Comparison of ENCODE assay signal across 11 mouse cellular contexts in genomic region chr1:160370552-160370951, GRCm38 (mm10).
A peak's percentile ranks its signal among the peaks of the same experiment; 100 is the strongest.
DNase-seq lines count a peak whose midpoint lies in the region; ATAC-seq and TF ChIP-seq lines count a peak whose summit lies in the region.
"Had no signal": no experiment of that assay in that cellular context is flagged by ENCODE, and none has a peak within 500 bp of the region (broad histone marks: within the 10 kb centered on the region; RNA-seq: fewer than 3 reads in every experiment).

No protein-coding gene starts in this region.

- H3K9ac ChIP-seq in hindbrain, embryonic 16.5 days (ENCODE audit: low read depth, low read length), result no peak overlapping the region
- H3K9ac ChIP-seq in hindbrain, embryonic 12.5 days, result no peak overlapping the region
- no peak overlapping the region for H3K9ac ChIP-seq in stomach, embryonic 14.5 days (replicated peaks; ENCODE audit: low read depth, low read length)
- no peak overlapping the region for H3K9ac ChIP-seq in stomach, postnatal 0 days (ENCODE audit: low read length)
- no peak overlapping the region for H3K9ac ChIP-seq in liver, embryonic 12.5 days
- H3K9ac ChIP-seq: liver, embryonic 14.5 days had no signal

- no peaks in the 10 kb centered on the region for H3K36me3 ChIP-seq in hindbrain, embryonic 16.5 days (ENCODE audit: control insufficient read depth, insufficient read depth, low read length)
- H3K36me3 ChIP-seq in hindbrain, embryonic 12.5 days, result no peaks in the 10 kb centered on the region
- no peaks in the 10 kb centered on the region for H3K36me3 ChIP-seq in stomach, embryonic 14.5 days (ENCODE audit: control insufficient read depth, insufficient read depth, low read length)
- H3K36me3 ChIP-seq in stomach, postnatal 0 days (ENCODE audit: control insufficient read depth, insufficient read depth, low read length), result no peaks in the 10 kb centered on the region
- H3K36me3 ChIP-seq in liver, embryonic 12.5 days, result no peaks in the 10 kb centered on the region

- H3K4me2 ChIP-seq in hindbrain, embryonic 16.5 days (ENCODE audit: low read length), result no peak overlapping the region
- H3K4me2 ChIP-seq in hindbrain, embryonic 12.5 days (replicated peaks), result no peak overlapping the region
- H3K4me2 ChIP-seq in stomach, embryonic 14.5 days (replicated peaks; ENCODE audit: low read depth, low read length), result no peak overlapping the region
- no peak overlapping the region for H3K4me2 ChIP-seq in stomach, postnatal 0 days (replicated peaks; ENCODE audit: low read depth)
- no peak overlapping the region for H3K4me2 ChIP-seq in liver, embryonic 12.5 days

- H3K27ac ChIP-seq in hindbrain, embryonic 16.5 days (ENCODE audit: low read depth, low read length), result no peak overlapping the region
- H3K27ac ChIP-seq in hindbrain, embryonic 12.5 days, result no peak overlapping the region
- no peak overlapping the region for H3K27ac ChIP-seq in stomach, embryonic 14.5 days (ENCODE audit: low read length)
- H3K27ac ChIP-seq in stomach, postnatal 0 days (replicated peaks), result no peak overlapping the region
- H3K27ac ChIP-seq in liver, embryonic 12.5 days, result no peak overlapping the region
- H3K27ac ChIP-seq: liver, embryonic 14.5 days had no signal

- no peak for TF ChIP-seq CTCF in stomach, postnatal 0 days (IDR thresholded peaks at IDR 0.05; ENCODE audit: low read depth)

- no peaks in the 10 kb centered on the region for H3K27me3 ChIP-seq in hindbrain, embryonic 16.5 days (replicated peaks; ENCODE audit: control insufficient read depth, insufficient read depth, low read length)
- no peaks in the 10 kb centered on the region for H3K27me3 ChIP-seq in hindbrain, embryonic 12.5 days
- H3K27me3 ChIP-seq in stomach, embryonic 14.5 days (ENCODE audit: control insufficient read depth, insufficient read depth, low read length), result no peaks in the 10 kb centered on the region
- H3K27me3 ChIP-seq in stomach, postnatal 0 days (ENCODE audit: control insufficient read depth, insufficient read depth, low read length), result no peaks in the 10 kb centered on the region
- H3K27me3 ChIP-seq in liver, embryonic 12.5 days (replicated peaks), result no peaks in the 10 kb centered on the region

- no peaks in the 10 kb centered on the region for H3K4me1 ChIP-seq in hindbrain, embryonic 16.5 days (ENCODE audit: control insufficient read depth, insufficient read depth, low read depth, low read length)
- H3K4me1 ChIP-seq in hindbrain, embryonic 12.5 days, result no peaks in the 10 kb centered on the region
- H3K4me1 ChIP-seq in stomach, embryonic 14.5 days (ENCODE audit: control insufficient read depth, insufficient read depth, low read length), result no peaks in the 10 kb centered on the region
- no peaks in the 10 kb centered on the region for H3K4me1 ChIP-seq in stomach, postnatal 0 days (replicated peaks; ENCODE audit: control insufficient read depth, insufficient read depth)
- H3K4me1 ChIP-seq in liver, embryonic 12.5 days, result no peaks in the 10 kb centered on the region

- 48% methylated on average over 1 of the region's 1 CpGs for WGBS in hindbrain, embryonic 16.5 days
- WGBS in hindbrain, embryonic 12.5 days, result 63% methylated on average over 1 of the region's 1 CpGs
- 35% methylated on average over 1 of the region's 1 CpGs for WGBS in stomach, embryonic 14.5 days
- WGBS in stomach, postnatal 0 days, result 20% methylated on average over 1 of the region's 1 CpGs
- 60% methylated on average over 1 of the region's 1 CpGs for WGBS in liver, embryonic 12.5 days (ENCODE audit: insufficient replicate concordance)

- peak; percentile 69 for ATAC-seq in hindbrain, embryonic 16.5 days
- no peak for ATAC-seq in hindbrain, embryonic 12.5 days (ENCODE audit: low FRiP score)
- ATAC-seq in stomach, embryonic 14.5 days (ENCODE audit: insufficient number of reproducible peaks, insufficient read depth, low FRiP score, low read depth), result peak; percentile 71; the same call in 1 of the 2 replicates
- ATAC-seq in stomach, postnatal 0 days (ENCODE audit: low FRiP score, low TSS enrichment), result no peak
- no peak for ATAC-seq in liver, embryonic 12.5 days

- no peaks in the 10 kb centered on the region for H3K9me3 ChIP-seq in hindbrain, embryonic 16.5 days (ENCODE audit: control insufficient read depth, low read length)
- H3K9me3 ChIP-seq in hindbrain, embryonic 12.5 days (replicated peaks), result no peaks in the 10 kb centered on the region
- H3K9me3 ChIP-seq in stomach, embryonic 14.5 days (ENCODE audit: control insufficient read depth, low read depth, low read length), result no peaks in the 10 kb centered on the region
- H3K9me3 ChIP-seq in stomach, postnatal 0 days (ENCODE audit: control insufficient read depth, low read length), result no peaks in the 10 kb centered on the region
- no peaks in the 10 kb centered on the region for H3K9me3 ChIP-seq in liver, embryonic 12.5 days (replicated peaks)

- TF ChIP-seq EP300 in stomach, postnatal 0 days (optimal IDR thresholded peaks at IDR 0.05), result no peak

- no peak for DNase-seq in stomach, postnatal 0 days (ENCODE audit: low spot score)
- peak; percentile 57 for DNase-seq in heart, postnatal 4 days
- no peak for DNase-seq in adrenal gland, adult 18-20 months (ENCODE audit: low spot score in 2 of 2)
- no peak for DNase-seq in yolk sac, embryonic 10.5 days (ENCODE audit: low spot score)
- DNase-seq: cerebellum, adult 11 months; kidney, postnatal 4 days had no signal

- no peak overlapping the region for H3K4me3 ChIP-seq in hindbrain, embryonic 16.5 days (ENCODE audit: low read length)
- no peak overlapping the region for H3K4me3 ChIP-seq in hindbrain, embryonic 12.5 days
- no peak overlapping the region for H3K4me3 ChIP-seq in stomach, embryonic 14.5 days (ENCODE audit: low read depth, low read length)
- H3K4me3 ChIP-seq in stomach, postnatal 0 days (ENCODE audit: low read depth, low read length), result no peak overlapping the region
- no peak overlapping the region for H3K4me3 ChIP-seq in liver, embryonic 12.5 days

Comparison
In these comparisons a context has a peak if more than half of its experiments do, and no peak if none do; other contexts are left out.
1. ATAC-seq: peak in hindbrain, embryonic 16.5 days (single experiment) and stomach, embryonic 14.5 days (single experiment); none in hindbrain, embryonic 12.5 days (single experiment), stomach, postnatal 0 days (single experiment) and liver, embryonic 12.5 days (single experiment).